Mouse (Mus musculus) spleen, postnatal 10 days (tissue): ENCODE measurements around the gene Inf2.

ENCODE experiments used
- DNase-seq, 2 experiments: peaks; one replicate each; pipeline ENCODE4 v3.0.0; 2021 to 2022; ENCODE audit warnings: low spot score in 2 of 2

Inf2 gene

GRCm38 (mm10) chr12:112659109-112659508, 70.5 kb downstream of the Inf2 start:
- peak; percentile 67 to 87 for DNase-seq

- DNase-seq = no peak
Measured at GRCm38 (mm10) chr12:112660576-112661326, 72.2 kb downstream of the Inf2 start.

GRCm38 (mm10) chr12:112661327-112661605, 72.7 kb downstream of the Inf2 start:
- no peak for DNase-seq

- no peak for DNase-seq
Measured at GRCm38 (mm10) chr12:112661851-112662250, 73.3 kb downstream of the Inf2 start.

GRCm38 (mm10) chr12:112663303-112663702, 74.7 kb downstream of the Inf2 start:
- DNase-seq = no peak

- DNase-seq = no peak
Measured at GRCm38 (mm10) chr12:112663716-112664115, 75.1 kb downstream of the Inf2 start.

- no peak for DNase-seq
Measured at GRCm38 (mm10) chr12:112664124-112664523, 75.5 kb downstream of the Inf2 start.

- no peak for DNase-seq
Measured at GRCm38 (mm10) chr12:112664656-112665055, 76.1 kb downstream of the Inf2 start.
